Mouse (Mus musculus): ENCODE measurements around the gene Golga2.
"Not testable (repeated sequence)": the region's sequence is repeated elsewhere in the genome, so short reads cannot be mapped to it uniquely, and the experiment has no call there.

Golga2 gene

DNA sequence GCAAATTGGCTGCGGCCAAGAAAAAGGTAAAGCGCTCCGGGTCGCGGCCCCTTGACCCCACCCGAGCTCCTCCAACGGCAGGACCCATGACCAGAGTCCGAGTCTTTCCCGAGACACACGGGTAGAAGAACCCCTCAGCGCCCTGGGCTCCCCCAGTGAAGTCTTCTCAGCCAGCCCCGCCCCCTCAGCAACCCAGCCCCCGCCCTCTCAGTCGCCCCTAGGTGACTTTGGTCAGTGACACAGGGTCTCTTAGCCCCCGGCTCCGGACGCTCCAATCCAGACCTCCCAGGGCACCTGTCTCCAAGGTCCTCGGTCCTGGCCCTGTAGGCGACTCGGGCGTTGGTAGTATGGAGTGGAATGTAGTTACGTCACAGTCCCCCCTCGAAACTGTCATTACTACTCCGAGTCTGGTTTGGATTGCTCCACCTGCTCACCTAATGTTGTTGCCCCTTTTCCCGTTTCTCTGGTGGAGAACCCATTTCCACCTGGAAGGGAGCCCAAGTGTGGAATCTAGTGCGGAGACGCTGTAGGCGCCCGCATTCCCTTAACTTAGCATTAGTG lies 1.3 kb downstream of the Golga2 start:
- in situ Hi-C loops (cut with MboI, MseI) = no loop called here

- in situ Hi-C loops (cut with MboI, MseI) = no loop called here
These were observed 2.4 kb downstream of the Golga2 start for GRCm38 (mm10) chr2:32289578-32289977.

DNA sequence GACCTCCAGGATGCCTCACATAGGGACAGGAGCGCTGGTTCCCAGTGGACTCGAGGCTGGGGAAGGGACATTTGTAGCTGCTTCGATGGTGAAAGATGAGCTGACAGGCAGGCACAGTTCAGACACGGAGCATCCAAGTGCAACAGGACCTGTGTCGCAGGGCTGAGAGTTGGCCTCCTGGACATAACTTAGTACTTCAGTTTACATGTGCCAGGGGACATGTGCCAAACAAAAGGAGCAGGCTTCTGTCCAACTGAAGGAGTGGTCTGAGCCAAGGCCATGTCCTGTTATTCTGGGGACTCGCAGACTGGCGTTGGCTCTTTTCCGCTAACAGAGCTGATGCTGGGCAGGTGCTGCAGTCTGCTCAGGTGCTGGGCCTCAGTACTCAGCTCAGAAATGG lies 7.2 kb downstream of the Golga2 start:
- in situ Hi-C loops (cut with MboI, MseI) = no loop called here

DNA sequence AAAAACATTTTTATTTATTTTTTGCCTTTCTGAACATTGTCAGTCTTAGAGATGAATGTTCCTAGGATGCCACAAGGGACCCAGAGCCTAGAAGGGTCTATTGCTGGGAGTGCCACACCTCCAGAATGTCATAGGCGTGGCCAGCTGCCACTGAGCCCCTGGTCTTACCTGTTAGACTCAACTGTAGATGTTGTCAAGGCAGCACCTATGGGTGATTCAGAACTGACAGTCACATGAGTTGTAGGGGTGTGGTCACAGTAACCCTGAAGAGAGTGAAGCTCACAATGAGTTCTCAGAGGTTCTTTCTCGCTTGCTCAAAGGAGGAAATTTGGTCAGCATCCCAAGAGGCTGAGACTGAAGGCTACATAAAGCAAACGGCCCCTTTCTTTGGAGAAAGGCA lies 8.1 kb downstream of the Golga2 start:
- in situ Hi-C loops (cut with MboI, MseI) = no loop called here

DNA sequence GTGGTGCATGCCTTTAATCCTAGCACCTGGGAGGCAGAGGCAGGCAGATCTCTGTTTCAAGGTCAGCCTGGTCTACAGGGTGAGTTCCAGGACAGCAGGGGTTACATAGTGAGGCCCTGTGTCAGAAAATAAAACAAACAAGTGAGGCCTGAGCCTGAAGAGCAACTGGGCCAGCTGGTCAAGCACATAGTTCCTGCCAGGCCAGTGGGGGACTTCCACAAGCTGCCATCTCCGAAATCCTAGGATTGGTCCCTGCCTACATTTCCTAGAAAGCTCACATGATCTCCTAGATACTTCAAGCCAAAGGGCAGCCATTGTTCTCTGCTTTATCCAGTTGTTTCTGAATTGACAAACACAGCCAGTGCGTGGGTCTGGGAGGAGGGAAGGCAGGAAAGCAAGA lies 8.7 kb downstream of the Golga2 start:
- in situ Hi-C loops (cut with MboI, MseI) = not testable (repeated sequence)

DNA sequence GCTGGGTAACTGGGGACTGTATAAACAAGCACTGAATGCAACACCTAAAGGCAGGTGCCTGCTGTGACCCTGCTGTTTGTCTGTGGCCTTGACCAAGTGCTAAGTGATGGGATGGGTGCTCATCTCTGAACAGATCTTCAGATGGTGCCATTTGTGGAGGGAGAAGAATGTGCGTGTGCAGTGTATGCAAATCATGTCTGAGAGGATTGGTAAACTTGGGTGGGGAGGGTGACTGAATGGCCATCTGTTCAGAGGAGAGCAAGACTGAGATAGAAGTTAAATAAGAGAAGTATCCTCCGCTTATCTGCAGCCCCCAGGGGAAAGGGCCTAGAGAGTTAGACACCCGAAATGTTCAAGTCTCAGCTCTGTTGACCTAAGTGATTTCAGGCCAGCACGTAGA lies 12.3 kb downstream of the Golga2 start:
- in situ Hi-C loops (cut with MboI, MseI) = no loop called here

- in situ Hi-C loops (cut with MboI, MseI) = no loop called here
These were observed 15.8 kb downstream of the Golga2 start for GRCm38 (mm10) chr2:32302952-32303351.

- in situ Hi-C loops (cut with MboI, MseI) = no loop called here
These were observed 17.1 kb downstream of the Golga2 start for GRCm38 (mm10) chr2:32304145-32304832.

DNA sequence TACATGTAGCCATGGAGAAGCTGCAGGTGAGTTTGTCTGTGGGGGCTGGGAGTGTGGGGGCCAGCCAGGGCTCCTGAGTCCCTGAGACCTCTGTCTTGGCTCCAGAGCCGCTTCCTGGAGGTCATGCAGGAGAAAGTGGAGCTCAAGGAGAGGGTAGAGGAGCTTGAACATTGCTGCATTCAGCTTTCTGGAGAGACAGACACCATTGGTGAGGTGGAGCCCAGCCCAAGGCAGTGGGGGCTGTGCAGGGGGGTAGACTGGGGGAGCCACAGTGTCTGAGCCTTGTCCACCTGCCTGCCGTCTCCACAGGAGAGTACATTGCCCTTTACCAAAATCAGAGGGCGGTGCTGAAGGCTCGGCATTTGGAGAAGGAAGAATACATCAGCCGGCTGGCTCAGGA lies 18.5 kb downstream of the Golga2 start:
- in situ Hi-C loops (cut with MboI, MseI) = no loop called here

DNA sequence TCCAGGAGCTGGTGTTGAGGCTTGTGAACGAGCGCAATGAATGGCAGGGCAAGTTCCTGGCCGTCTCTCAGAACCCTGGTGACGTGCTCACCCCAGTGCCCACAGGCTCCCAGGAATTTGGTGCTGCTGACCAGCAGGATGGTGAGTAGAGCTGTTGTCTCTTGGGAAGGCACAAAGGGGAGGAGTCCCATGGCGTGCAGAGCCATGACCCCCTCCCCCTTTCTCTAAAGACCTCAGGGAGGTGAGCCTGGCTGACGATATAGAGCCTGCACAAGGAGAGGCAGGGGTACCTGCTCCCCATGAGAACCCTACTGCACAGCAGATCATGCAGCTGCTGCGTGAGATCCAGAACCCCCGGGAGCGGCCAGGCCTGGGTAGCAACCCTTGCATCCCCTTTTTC lies 19.0 kb downstream of the Golga2 start:
- in situ Hi-C loops (cut with MboI, MseI) = no loop called here

DNA sequence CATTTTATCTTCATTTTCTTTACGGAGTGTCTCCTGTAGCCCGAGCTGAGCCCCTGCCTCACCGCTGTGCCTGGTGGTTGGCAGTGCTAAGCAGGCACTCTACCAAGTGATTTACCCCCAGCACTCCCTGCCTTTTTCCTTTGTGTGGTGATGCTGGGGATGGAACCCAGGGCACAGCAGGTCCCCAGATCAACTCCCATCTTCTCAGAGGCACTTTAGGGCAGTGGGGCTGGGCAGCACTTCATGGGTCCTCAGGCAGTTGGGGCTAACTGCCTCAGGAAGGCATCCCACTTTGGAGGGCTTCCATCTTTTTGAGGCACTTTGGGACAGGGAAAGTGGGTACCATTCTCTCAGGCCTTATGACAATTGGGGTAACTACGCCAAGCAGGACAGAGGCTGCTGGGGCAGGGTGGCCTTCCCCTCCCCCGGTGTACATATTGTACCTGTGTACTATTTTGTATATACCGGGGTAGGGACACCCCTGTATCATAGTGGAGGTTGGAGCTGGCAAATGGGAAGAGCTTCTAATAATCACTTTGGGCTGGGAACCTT lies 20.1 kb downstream of the Golga2 start:
- in situ Hi-C loops (cut with MboI, MseI) = no loop called here

- in situ Hi-C loops (cut with MboI, MseI) = no loop called here
These were observed 21.0 kb downstream of the Golga2 start for GRCm38 (mm10) chr2:32307941-32308760.

DNA sequence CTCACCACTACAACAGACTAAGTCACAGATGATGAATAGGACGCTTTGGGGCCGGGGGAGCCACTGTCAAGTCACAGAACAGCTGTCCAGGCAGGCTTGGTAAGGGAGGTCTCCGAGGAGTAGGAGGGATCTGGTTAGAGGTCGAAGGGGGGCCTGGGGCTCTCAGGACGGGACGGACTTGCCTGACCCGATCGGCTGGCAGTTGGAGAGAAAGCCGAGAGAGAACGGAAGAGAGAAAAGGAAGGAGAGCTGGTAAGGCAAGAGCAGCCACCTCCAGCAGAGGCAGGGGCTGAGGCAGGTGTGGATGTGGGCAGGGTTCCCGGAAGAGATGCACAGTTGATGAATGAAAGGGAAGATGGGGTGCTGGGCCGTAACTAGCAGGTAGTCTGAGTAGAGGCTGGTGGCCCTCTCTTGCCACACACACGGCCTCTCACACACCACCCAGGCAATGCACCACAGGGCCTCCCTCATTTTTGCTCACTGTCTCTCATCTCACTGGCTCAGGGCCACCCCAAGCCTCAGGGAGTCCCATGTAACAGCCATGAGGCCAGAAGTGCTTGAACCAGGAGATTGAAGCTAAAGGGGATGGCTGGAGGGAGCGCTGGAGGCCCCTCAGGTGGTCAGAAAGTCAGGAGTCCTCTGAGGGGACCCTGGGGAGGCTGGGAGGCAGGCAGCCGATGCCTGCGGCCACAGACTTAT lies 21.8 kb downstream of the Golga2 start:
- in situ Hi-C loops (cut with MboI, MseI) = no loop called here

DNA sequence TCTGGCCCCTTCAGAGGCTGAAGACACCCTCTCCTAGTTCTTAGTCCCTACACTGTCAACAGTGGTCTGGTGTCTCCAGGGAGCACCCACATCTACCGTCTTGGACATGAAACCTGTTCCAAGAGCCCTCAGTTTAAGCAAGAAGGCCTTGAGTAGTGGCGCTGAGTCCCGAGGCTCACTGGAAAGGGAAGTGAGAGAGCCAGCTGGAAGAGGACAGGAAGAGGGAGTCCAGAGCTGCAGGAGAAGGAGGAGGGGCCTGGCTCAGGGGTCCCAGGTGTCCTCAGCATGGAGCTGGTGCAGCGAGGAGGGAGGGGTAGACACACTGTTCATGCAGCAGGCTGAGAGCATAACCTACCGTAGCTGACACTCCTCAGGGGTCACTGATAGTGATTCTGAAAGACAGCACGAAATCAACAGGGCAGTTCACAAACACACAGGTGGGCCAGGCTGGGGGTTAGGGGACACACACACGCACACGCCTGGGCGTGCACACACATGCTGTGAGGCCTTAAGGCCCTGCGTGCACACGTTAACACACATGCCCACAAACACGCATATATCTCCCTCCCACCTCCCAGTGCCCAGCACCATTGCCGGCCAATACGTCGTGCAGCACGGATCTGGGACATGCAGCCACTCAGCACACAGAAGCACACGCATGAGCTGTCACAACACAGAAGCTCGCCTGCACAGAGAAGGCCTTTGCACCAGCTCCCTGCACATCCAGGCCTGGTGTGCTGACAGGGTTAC lies 23.1 kb downstream of the Golga2 start:
- in situ Hi-C loops (cut with MboI, MseI) = no loop called here

DNA sequence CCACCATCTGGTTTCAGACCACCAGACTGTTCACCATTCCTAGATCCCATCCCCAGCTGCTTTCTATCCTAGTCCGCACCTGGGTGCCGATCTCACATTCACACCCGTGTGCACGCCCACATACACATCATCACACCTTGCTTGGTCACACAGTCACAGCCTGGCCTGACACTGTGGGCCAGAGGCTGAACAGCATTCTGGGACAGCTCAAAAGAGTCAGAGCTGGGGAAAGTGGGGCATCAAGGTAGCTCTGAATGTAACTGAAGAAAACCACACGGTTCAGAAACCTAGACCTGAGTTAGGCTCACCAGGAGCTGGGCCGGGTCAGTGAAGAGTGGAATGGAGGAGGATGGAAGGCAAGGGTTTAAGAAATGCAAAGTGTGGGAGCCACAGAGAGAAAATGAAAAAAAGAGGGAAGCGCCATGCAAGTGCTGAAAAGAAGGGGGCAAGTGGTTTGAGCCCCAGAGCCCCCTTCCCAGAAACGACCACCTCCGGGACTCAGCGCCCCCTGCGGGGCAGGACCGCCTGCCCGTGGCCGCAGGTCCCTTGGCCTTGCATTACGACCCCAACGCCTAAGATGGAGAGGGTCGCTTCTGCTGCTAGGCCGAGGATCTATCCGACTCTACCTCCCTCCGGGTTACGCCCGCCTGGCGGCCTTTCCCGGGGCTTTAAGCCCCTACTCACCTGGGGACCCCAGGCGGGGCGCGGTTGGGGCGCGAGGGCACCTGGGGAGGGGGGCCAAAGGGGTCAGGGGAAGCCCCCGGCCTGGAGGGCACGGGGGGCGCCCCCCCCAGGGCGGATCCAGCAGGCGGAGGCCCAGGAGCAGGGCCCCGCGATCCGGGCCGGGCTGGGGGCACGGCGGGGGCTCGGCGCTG lies 24.5 kb downstream of the Golga2 start:
- in situ Hi-C loops (cut with MboI, MseI) = no loop called here

DNA sequence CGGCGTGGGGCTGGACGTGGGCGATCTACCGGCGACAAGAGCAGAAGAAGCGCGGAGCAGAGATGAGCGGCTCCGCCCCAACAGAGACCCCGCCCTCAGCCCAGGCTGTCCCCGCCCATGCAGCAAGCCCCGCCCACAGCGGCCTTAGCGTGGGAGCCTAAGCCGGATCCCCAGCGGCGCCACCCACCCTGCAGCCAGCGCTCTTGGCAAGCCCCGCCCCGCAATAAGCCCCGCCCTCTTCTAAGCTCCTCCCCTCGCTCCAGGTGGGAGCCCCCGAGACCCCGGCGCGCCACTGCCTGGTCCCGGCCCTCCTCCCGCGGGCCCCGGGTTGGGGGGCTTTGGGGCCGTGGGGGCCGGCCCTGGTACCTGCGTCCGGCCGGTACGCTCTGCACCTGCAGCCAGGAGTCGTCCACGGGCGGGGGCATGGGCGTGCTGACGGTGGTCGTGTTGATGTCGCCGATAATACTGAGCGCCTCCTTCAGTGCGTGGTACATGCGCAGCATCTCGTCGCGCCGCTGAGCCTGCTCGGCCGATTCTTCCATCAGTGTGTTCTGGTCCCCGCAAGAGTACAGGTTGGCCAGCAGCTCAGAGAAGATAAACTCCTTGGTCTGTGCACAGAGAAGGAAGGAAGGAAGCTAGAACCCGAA lies 25.3 kb downstream of the Golga2 start:
- in situ Hi-C loops (cut with MboI, MseI) = no loop called here

DNA sequence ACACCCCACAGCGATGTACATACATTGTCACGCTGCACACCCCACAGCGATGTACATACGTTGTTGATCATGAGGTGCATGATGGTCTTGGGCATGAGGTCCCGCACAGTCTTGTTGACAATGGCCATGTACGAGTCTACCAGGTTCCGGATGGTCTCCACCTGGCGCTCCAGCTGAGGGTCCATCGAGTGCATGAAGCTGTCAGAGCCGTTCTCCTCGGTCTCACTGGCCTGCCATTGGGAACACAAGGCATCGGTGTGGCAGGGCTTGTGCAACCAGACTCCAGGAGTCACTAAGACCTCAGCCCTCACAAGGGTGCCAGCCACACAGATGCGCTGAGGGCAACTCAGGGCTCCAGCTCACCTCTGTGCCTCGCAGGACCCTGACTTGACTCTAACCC lies 27.6 kb downstream of the Golga2 start:
- in situ Hi-C loops (cut with MboI, MseI) = no loop called here

DNA sequence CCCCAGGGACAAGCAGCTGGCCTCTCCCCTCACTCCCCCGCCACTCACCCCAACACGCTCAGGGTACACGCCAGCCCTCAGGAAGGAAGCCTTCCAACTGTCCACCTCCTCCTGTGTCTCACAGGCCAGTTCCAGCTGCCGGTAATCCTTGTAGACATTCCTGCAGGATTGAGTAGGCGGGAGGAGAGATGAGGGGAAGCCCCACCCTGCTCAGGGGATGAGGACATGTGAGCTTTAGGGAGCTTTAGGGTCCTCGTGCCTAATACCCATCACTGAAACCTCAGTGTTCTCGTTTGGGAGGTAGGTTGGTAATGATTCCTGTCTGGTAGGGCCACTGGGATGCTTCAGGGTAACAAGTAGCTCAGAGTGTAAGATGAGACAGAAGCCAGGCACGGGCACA lies 28.6 kb downstream of the Golga2 start:
- in situ Hi-C loops (cut with MboI, MseI) = no loop called here

DNA sequence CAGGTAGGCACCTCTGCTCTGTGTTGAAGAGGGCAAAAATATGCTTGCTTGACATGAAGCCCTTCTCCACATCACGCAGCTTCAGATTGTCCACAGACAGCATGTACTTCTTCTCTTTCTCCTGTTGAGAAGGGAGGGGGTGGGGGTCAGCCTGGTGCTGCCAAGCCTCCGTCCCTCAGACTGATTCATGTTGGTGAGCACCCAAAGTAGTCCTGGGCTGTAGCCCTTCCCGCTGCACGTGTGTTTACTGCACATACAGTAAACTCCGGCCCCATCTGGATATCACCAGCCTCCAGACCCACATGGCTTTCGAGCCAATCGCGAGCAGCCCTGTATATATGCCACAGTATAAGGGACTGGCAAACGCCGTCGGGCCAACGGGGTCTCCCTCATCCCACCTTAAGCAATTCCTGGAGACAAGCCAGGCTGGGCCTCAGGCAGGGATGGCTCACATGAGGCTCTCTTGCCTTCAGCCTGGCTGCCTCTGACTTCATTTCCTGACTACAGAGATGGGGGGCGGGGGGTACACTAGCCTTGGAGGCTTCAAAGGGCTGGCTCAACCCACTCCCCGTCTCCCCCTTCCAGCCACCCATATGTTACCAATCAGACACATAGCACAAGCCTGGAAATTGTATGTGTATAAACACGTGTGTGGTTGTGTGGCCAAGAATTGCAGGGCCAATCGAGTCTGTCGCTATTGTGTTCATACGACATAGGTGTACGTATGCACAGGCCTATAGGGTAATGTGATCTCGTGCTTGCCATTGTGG lies 29.9 kb downstream of the Golga2 start:
- in situ Hi-C loops (cut with MboI, MseI) = no loop called here

Measured in regulatory T cell (primary cell).